Mouse (Mus musculus) v-Abl transformed pro-B cells (cell line): ENCODE results near the gene Ano4.

Experiments
- in situ Hi-C, 2 experiments: fragments of 400-800 bp; cut with MboI; formaldehyde crosslinking; loops; one replicate each; pipeline ENCODE4 v1.15.1; 2025; ENCODE audit not compliant: unreplicated experiment in 2 of 2

The Ano4 gene

DNA sequence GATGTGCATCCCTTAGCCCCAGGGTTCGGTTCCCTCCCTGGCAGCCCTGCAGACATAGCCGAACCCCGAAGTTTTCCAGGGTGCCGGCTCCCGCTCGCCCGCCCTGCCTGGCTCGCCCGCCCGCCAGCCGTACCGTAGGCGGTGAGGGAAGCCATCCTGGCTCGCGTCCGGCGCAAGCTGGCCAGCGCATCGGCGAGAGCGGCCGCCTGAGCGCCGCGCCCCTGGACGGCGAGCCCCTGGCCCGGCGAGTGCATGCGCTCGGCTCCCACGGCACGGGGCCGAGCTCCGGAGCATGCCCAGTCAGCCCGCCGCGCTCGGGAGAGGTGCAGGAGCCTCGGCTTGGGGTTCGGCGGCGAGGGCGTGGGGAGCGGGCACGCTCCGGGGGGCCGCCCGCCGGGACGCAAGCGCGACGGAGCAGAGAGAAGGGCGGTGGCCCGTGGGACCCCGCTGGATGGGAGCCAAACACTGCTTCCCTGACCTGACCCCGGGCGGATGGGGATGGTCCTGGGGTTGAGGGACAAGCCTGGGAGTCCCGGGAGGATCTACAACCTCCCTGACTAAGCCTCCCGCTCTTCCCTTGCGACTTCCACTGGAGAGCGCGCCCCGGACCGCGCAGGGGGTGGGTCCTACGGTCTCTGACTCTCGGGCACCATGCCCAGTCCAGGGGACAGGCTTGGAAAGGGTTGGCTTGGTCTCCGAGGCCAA, at the start of gene Ano4:
Gene Ano4 (minus strand): TSS at position 272 of the 705 bp plus-strand sequence.
- in situ Hi-C loops, result loop anchor here (25.0 kb wide), 1 partner anchor 1343 kb away; no protein-coding TSS in a partner anchor

DNA sequence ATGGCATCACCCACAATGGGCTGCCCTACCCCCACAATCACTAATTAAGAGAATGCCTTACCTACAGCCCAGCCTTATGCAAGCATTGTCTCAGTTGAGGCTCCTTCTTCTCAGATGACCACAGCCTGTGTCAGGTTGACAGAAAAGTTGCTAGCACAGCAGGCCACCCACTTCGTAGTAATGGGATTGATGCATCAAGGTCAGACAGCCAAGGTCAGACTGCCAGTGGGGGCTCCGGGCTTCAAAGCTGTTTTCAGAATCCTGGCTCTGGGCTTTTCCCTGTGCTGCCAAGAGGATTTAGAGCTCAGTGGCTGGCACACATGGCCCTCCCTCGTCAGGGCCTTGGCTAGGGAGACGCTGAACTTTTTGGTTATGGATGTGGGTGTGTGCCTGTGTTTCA, 48.1 kb upstream of the Ano4 start:
- in situ Hi-C loops, result loop anchor here in 1 of 2 experiments (5.0 kb wide), 1 partner anchor 65 kb away; no protein-coding TSS in a partner anchor

DNA sequence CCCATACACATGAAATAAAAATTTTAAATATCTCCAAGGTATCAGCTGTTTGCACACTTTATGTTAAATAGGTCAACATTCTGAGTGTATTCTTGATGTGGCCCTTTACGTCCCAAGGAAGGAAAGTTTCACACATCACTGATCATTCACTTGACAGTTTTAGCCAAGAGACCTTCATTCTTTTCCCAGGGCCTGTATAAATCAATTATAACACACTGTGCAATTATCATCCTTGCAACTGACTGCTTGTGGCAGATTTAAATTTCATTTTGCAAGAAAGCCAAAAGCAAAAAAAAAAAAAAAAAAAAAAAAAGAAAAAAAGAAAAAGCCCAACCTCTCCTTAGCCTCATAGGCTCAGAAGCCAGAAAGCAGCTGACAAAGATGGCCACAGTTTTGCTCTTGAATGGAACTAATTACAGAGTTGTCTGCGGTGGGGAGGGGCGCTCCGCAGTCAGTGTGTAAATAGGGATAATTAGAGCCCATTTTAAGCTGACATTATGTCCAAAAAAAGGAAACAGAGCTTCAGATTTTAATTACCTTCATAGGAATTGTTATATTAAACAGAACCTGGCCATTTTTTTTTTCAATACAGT, 47.1 kb upstream of the Ano4 start:
- in situ Hi-C loops, result loop anchor here in 1 of 2 experiments (5.0 kb wide), 1 partner anchor 66 kb away; no protein-coding TSS in a partner anchor

DNA sequence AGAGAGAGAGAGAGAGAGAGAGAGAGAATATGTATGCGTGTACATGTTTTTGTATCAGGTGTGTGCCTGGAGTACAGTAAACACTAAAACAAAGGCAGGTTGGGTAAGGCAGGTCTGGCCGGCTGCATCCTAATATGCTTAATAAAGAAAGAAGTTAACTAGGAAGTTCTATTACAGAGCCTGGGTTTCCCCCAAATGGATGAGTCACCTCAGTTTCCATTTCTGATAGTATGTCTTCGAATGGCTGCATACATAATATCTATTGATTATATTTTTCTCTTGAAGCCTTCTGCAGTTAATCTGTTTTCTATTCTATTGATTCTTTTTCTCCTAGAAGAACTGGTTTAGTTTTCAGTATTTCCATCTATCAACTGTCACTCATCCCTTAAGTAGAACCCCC, 41.9 kb upstream of the Ano4 start:
- in situ Hi-C loops, result loop anchor here in 1 of 2 experiments (10.0 kb wide), 1 partner anchor 52 kb away; no protein-coding TSS in a partner anchor

DNA sequence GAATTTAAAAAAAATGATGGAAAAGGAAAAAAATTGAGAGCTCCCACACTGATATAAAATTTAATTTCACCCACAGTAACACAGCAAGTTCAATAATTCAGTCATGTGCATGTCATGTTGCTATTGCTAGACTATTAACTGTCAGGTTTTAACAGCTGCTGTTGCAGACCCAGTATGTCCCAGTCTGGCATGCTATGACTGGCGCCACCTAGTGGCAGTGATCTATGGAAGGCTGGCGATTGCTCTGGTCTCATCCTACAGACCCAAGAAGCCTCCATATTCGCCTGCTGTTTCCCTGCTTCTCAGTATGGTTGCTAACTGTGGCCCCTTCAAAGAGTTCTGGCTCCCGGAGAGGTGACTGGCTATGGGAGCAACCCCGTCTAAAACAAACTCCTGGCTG, 38.9 kb upstream of the Ano4 start:
- in situ Hi-C loops, result loop anchor here in 1 of 2 experiments (10.0 kb wide), 1 partner anchor 49 kb away; no protein-coding TSS in a partner anchor

DNA sequence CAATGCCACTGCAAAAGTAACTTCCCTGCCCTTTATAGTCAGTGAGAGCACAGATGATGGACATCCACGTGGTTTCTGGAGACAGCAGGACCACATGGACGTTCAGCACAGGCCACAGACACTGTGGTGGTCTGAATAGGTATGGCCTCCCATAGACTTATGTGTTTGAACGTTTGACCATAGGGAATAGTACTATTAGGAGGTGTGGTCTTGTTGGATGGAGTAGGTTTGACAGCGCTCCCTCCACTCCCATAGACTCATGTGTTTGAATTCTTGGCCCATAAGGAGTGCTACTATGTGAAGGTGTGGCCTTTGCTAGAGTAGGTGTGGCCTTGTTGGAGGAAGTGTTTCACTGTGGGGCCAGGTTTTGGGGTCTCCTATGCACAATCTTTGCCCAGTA, 33.2 kb upstream of the Ano4 start:
- in situ Hi-C loops, result loop anchor here in 1 of 2 experiments (5.0 kb wide), 1 partner anchor 45 kb away; no protein-coding TSS in a partner anchor

DNA sequence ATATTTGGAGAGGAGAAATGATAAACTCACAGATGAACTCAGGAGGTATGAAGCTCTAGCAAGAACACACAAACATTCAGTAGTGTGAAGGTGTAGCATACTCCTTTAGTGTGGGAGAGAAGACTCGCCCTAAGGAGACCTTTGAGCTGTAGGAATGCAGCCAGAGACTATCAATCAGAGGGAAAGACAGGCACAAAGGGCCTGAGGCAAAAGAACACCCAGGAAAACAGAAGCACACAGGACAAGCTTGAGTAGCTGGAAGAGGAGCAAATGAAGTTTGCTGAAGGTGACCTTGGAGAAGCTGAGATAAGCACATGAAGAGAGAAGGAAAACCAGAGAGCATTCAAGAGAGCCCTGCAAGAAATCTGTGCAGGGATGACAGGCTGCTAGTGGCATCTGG, 25.5 kb upstream of the Ano4 start:
- in situ Hi-C loops, result no loop called here

DNA sequence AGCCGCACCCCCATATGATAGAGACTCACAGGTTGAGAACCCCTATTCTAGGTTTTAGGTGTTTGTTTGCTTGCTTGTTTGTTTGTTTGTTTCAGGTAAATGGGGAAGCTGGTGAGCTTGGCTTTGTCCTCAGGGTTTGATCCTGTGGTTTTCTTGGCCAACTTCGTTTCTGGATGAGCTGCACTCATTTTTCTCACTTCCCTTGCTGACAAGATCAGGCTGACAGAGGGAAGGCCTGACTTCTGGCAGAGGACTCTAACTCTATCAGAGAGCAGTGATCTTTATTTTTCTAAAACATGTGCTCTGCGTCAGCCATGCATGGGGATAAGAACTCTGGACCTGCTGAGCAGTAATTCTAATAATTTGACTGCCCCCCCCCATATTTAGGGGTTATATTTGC, 14.4 kb upstream of the Ano4 start:
- in situ Hi-C loops, result no loop called here

DNA sequence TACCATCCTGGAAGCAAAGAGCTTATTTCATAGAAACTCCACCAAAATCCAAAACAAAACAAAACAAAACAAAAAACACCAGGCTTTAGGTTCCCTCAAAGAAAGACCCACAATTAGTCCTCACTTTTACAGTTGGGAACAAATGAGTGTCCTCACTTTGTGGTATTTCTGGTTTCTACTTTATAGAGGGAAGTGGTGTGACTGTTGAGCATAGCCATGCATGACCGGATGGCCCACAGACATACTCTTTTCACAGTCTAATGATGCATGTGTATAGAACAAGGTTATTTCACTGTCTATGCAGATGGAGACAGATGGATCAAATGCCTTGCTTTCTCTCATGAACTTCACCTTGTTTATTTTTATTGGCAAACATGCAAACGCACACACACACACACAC, 10.1 kb upstream of the Ano4 start:
- in situ Hi-C loops, result no loop called here

DNA sequence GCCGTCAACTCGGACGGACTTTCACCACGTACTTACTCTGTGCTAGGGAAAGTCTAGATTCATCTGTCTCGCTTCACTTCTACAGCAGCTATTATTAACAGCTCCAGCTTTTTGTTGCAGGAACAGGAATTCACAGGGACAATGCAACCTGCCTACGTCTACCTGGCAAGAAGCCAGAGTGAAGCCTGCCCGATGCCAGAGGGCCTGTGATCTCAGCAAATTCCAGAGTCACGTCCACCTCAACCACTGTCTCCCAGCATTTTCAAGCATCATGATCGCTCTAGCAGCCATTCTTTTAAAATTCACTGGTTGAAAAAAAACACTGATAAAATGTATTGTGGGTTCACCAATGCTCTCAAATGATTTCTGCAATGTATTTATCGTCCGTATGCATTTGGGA, 6.9 kb upstream of the Ano4 start:
- in situ Hi-C loops, result no loop called here

DNA sequence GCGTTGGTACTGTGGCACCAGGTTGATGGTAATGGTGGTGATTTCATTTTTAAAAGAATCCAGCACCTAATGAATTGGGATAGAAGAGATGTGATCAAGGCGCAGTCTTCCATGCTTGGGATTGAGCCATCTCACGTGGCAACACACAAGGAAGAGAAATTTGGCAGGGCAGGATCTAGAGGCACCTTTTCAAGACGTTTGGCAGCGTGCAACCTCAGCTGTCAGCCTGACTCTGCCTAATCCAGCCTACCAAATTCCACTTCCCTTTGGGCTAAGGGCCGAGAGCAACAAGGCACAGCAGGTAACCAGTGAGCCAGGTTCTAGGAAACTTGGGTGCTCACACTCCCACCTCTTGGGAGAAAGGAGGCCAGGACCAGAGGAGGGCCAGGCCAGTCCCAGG, 1.0 kb upstream of the Ano4 start:
- in situ Hi-C loops, result loop anchor here (25.0 kb wide), 1 partner anchor 1342 kb away; no protein-coding TSS in a partner anchor

DNA sequence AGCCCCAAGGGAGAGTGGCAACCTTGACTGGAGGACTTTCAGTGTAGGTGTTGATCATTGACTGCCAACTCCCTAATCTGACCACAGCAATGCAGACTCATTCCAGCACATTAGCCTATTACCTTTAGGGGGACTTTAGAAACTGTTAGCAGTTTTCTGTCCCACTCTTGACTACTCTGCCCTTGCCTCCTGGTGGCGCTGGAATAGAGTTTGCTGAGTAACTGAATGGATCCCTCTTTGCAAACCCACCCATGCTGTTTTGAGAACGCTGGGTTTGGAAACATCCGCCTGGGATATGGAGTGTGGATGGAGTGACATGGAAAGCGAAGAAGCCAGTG, 603 bp upstream of the Ano4 start:
- in situ Hi-C loops, result loop anchor here (25.0 kb wide), 1 partner anchor 1342 kb away; no protein-coding TSS in a partner anchor

DNA sequence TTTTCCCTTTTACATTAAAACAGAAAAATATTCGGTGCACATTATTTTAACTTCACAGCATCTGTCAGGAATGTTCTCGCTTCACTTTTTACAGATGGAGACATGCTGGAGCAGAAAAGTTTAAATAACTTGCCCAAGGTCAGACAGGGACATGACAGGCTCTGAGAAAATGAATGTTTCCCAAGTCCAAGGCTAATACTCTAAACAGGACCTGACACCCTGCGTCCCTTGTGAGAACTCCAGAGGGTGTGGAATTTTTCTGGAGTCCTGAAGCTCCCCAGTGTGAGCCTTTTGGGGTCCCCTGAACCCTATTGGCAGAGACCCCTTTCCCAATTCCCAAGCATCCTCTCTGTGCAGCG, 451 bp downstream of the Ano4 start:
- in situ Hi-C loops, result loop anchor here (25.0 kb wide), 1 partner anchor 1343 kb away; no protein-coding TSS in a partner anchor

DNA sequence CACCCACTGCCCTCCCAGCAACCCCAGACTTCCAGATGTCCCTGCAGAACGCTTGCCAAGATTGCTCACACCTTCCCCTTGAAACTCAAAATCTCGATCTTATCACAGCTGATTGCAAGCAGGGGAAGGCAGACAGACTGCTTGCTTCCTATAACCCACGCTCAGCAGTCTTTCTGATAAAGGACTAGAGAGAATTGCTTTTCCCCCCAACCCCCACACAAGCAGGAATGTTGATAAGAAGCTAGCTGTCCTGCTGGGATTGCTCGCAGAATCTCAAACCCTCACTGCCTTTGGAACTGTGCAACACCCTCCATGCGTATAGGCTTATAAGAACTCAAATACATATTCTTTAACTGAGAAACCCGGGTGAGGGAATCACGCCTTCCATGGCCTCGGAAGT, 846 bp downstream of the Ano4 start:
- in situ Hi-C loops, result loop anchor here (25.0 kb wide), 1 partner anchor 1344 kb away; no protein-coding TSS in a partner anchor

DNA sequence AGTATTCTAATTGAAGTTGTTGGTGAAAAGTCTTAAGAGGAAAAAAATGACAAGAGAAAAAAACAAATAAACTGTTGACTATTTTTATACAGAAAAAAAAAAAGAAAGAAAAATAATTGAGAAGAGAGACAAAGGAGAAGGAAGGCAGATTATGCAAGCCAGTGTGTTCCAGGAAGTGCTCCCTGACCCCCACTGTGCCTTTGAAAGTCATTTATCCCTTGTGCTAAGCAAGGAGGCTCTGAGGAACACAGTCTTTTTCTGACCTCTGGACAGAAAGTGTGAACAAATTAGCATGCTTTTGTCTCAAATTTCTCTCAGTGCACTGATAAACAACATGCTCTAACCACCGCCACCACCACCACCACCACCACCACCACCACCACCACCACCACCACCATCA, 14.3 kb downstream of the Ano4 start:
- in situ Hi-C loops, result loop anchor here (5.0 to 25.0 kb wide), 3 partner anchors 47 to 1357 kb away; no protein-coding TSS in a partner anchor

DNA sequence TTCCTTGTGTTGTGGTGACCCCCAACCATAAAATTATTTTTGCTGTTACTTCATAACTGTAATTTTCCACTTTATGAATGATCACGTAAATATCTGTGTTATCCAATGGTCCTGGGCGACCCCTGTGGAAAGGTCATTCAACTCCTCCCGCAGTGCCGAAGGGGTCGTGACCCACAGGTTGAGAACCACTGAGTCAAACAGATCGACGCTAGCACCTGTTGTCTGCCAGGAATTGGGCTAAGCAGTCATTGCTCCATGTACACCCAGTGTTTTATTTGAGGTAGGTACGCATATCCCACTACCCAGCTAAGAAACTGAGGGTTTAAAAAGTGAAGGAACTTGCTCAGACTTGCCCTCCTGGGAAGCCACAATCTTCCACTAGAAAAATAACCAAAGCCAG, 14.8 kb downstream of the Ano4 start:
- in situ Hi-C loops, result loop anchor here (5.0 to 25.0 kb wide), 5 partner anchors 47 to 1357 kb away; no protein-coding TSS in a partner anchor

DNA sequence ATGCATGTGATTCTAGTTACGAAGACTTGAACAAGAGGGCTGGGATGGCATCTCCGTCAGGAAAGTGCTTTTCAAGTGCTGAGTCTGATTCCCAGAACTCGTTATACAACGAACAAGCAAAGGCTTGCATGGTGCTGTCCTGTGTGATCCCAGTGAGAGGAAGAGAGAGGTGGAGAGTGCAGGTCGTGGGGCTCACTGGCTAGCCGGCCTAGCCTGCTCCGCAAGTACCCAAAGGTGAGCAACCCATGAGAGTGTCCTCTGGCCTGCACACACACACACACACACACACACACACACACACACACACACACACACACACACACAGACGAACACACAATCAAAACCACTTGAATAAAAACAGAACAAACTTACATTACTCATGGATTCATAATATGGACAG, 15.7 kb downstream of the Ano4 start:
- in situ Hi-C loops, result loop anchor here (5.0 to 25.0 kb wide), 3 partner anchors 133 to 1358 kb away; no protein-coding TSS in a partner anchor

DNA sequence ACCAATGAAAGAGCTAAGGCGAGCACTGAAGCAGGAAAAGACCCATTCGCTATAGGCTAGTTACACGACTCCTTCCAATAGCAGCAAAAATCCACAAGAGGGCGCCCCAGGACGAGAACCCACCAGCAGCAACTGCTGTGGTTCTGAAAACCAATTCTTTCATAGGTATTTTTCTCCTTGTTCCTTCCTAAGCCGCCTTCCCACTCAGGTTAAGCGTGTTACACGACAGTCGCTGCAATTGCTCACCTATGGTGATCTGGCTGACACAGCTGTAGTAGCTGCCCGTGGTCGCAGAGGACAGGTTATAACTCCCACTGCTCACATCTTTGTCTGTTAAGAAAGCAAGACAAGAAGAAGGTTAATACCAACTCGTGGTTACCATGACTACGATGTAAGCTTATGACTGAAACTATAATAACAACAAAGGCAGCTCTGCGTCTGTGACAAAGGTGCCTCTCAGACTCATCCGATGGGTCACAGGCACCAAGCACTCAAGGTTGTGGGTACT, 17.5 kb downstream of the Ano4 start:
- in situ Hi-C loops, result loop anchor here (5.0 to 25.0 kb wide), 3 partner anchors 135 to 1360 kb away; no protein-coding TSS in a partner anchor

DNA sequence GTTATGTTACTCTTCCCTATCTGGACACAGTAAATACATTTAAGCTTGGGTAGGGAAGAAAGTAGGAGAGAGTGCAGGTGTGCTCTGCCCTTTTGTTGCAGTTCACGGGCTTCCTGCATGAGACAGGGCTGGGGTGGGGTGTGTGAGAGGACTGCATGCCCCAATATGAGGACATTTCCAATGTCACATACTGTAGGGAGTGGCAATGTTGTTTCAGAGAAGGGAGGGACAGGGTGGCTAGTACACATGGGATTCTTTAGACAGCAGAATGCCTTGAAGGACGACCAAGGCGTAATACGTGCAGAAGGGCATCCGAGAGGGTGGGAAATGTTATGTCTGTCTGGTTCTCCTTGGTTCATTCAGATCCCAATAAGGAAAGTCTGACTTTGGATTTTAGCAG, 18.2 kb downstream of the Ano4 start:
- in situ Hi-C loops, result loop anchor here (5.0 to 25.0 kb wide), 3 partner anchors 136 to 1361 kb away; no protein-coding TSS in a partner anchor

DNA sequence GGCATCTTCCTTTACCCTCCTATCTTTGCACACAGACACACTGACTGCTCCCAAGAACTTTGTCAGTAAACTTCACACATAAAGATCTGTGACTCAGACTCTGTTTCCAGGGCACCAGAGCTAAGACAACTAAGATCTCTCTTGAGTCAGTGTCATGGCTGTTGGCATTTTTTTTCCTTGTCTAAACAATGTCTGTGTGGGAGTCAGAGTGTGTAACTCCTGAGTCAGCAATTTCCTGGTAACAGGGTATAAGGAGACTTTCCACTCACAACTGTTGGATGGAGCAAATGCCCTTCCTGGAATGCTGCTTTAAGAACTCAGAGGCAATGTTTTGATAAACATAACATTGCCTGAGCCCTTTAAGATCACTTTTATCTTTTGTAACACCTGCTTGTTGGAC, 37.0 kb downstream of the Ano4 start:
- in situ Hi-C loops, result no loop called here

DNA sequence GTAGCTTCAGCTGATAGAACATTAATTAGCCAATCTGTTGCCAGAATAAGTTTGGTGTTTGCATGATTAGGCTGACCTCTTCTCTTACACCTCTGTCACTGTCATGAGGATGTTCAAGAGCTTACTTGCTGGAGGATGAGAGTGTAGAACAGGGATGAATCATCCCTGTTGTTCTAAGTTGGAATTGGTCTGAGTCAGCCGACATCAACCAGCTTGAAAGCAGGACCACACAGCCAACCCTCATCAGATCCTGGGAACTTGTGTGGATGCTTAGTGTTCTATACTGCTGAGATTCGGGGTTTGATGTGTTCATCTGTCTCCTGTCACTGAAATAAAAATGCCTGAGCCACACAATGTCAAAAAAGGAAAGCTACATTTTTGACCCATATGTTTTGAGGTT, 44.2 kb downstream of the Ano4 start:
- in situ Hi-C loops, result no loop called here
